Mouse (Mus musculus): ENCODE measurements around the gene Grm6. TPM values are rescaled to one million over a fixed set of nuclear protein-coding genes. Genes with fewer than 3 reads are reported as not detected.
A peak's percentile ranks its signal among the peaks of the same experiment; 100 is the strongest.

Gene Grm6
- total and polyA plus RNA-seq, 2 experiments from 2014 or later: not detected

GRCm38 (mm10) chr11:50887390-50888128 is 37.1 kb downstream of the Grm6 start, which contains the start of gene Zfp454:
Gene Zfp454, minus strand, starts transcription at chr11:50887651.
- Histone ChIP-seq H3K9me3 (replicated peaks; ENCODE audit: control insufficient read depth, low read length) (0 out of 2 replicates have a peak, but pooled peaks cover 4% of the 10 kb centered on the region), H3K36me3 (replicated peaks; ENCODE audit: control insufficient read depth, insufficient read depth, low read length) (no peaks in the 10 kb centered on the region), H3K4me2 (ENCODE audit: low read depth, low read length) (peak within 1 kb of the TSS; percentile 73), H3K4me1 (ENCODE audit: control insufficient read depth, insufficient read depth) (0 out of 2 replicates have a peak, but pooled peaks cover 4% of the 10 kb centered on the region), H3K27me3 (ENCODE audit: control insufficient read depth, insufficient read depth, low read length) (no peaks in the 10 kb centered on the region), H3K9ac (replicated peaks; ENCODE audit: low read depth, low read length) (peak within 1 kb of the TSS; percentile 39; the same call in 1 of the 2 replicates), H3K27ac (ENCODE audit: low read depth) (no peak within 1 kb of the TSS), H3K4me3 (ENCODE audit: low read depth, low read length) (peak within 1 kb of the TSS; percentile 46)
- DNase-seq (ENCODE audit: low spot score) (peak; percentile 77), ATAC-seq (ENCODE audit: insufficient read depth, low read depth) (peak; percentile 92)
- 7% methylated on average over 26 of the region's 26 CpGs for WGBS
- TF ChIP-seq CTCF (IDR thresholded peaks at IDR 0.05; ENCODE audit: low read depth): no peak

GRCm38 (mm10) chr11:50892441-50892840 is 42.0 kb downstream of the Grm6 start:
- Histone ChIP-seq H3K27me3 (ENCODE audit: control insufficient read depth, insufficient read depth, low read length) (no peaks in the 10 kb centered on the region), H3K9ac (replicated peaks; ENCODE audit: low read depth, low read length) (no peak overlapping the region), H3K4me1 (ENCODE audit: control insufficient read depth, insufficient read depth) (0 out of 2 replicates have a peak, but pooled peaks cover 4% of the 10 kb centered on the region), H3K9me3 (replicated peaks; ENCODE audit: control insufficient read depth, low read length) (peaks cover 11% of the 10 kb centered on the region), H3K4me3 (ENCODE audit: low read depth, low read length) (no peak overlapping the region), H3K4me2 (ENCODE audit: low read depth, low read length) (no peak overlapping the region), H3K36me3 (replicated peaks; ENCODE audit: control insufficient read depth, insufficient read depth, low read length) (no peaks in the 10 kb centered on the region), H3K27ac (ENCODE audit: low read depth) (no peak overlapping the region)
- TF ChIP-seq CTCF (IDR thresholded peaks at IDR 0.05; ENCODE audit: low read depth) (no peak), EP300 (IDR thresholded peaks at IDR 0.05; ENCODE audit: low read depth) (no peak)
- 39% methylated on average over 2 of the region's 2 CpGs for WGBS
- no peak for ATAC-seq (ENCODE audit: insufficient read depth, low read depth)
- no peak for DNase-seq (ENCODE audit: low spot score)

- Histone ChIP-seq H3K4me1 (ENCODE audit: control insufficient read depth, insufficient read depth) (no peaks in the 10 kb centered on the region), H3K36me3 (replicated peaks; ENCODE audit: control insufficient read depth, insufficient read depth, low read length) (peaks cover 24% of the 10 kb centered on the region), H3K9me3 (replicated peaks; ENCODE audit: control insufficient read depth, low read length) (peaks cover 54% of the 10 kb centered on the region), H3K9ac (replicated peaks; ENCODE audit: low read depth, low read length) (no peak overlapping the region), H3K4me3 (ENCODE audit: low read depth, low read length) (no peak overlapping the region), H3K27me3 (ENCODE audit: control insufficient read depth, insufficient read depth, low read length) (no peaks in the 10 kb centered on the region), H3K27ac (ENCODE audit: low read depth) (no peak overlapping the region), H3K4me2 (ENCODE audit: low read depth, low read length) (no peak overlapping the region)
- no peak for DNase-seq (ENCODE audit: low spot score)
- TF ChIP-seq EP300 (IDR thresholded peaks at IDR 0.05; ENCODE audit: low read depth) (no peak), CTCF (IDR thresholded peaks at IDR 0.05; ENCODE audit: low read depth) (no peak)
- WGBS: 56% methylated on average over 1 of the region's 1 CpGs
- ATAC-seq (ENCODE audit: insufficient read depth, low read depth): no peak
These were observed 46.9 kb downstream of the Grm6 start for GRCm38 (mm10) chr11:50897359-50897758.

GRCm38 (mm10) chr11:50908136-50908535 is 57.7 kb downstream of the Grm6 start:
- Histone ChIP-seq H3K4me3 (ENCODE audit: low read depth, low read length) (no peak overlapping the region), H3K4me2 (ENCODE audit: low read depth, low read length) (no peak overlapping the region), H3K4me1 (ENCODE audit: control insufficient read depth, insufficient read depth) (no peaks in the 10 kb centered on the region; the same call in 1 of the 2 replicates), H3K36me3 (replicated peaks; ENCODE audit: control insufficient read depth, insufficient read depth, low read length) (peaks cover 81% of the 10 kb centered on the region), H3K27ac (ENCODE audit: low read depth) (no peak overlapping the region), H3K9ac (replicated peaks; ENCODE audit: low read depth, low read length) (no peak overlapping the region), H3K9me3 (replicated peaks; ENCODE audit: control insufficient read depth, low read length) (peaks cover 14% of the 10 kb centered on the region), H3K27me3 (ENCODE audit: control insufficient read depth, insufficient read depth, low read length) (no peaks in the 10 kb centered on the region)
- WGBS: 91% methylated on average over 5 of the region's 5 CpGs
- TF ChIP-seq CTCF (IDR thresholded peaks at IDR 0.05; ENCODE audit: low read depth) (no peak), EP300 (IDR thresholded peaks at IDR 0.05; ENCODE audit: low read depth) (no peak)
- ATAC-seq (ENCODE audit: insufficient read depth, low read depth): no peak
- DNase-seq (ENCODE audit: low spot score): no peak

- Histone ChIP-seq H3K4me3 (ENCODE audit: low read depth, low read length) (no peak overlapping the region), H3K4me2 (ENCODE audit: low read depth, low read length) (no peak overlapping the region), H3K9ac (replicated peaks; ENCODE audit: low read depth, low read length) (no peak overlapping the region), H3K36me3 (replicated peaks; ENCODE audit: control insufficient read depth, insufficient read depth, low read length) (peaks cover 33% of the 10 kb centered on the region), H3K9me3 (replicated peaks; ENCODE audit: control insufficient read depth, low read length) (no peaks in the 10 kb centered on the region), H3K4me1 (ENCODE audit: control insufficient read depth, insufficient read depth) (peaks cover 5% of the 10 kb centered on the region; the same call in 1 of the 2 replicates), H3K27ac (ENCODE audit: low read depth) (no peak overlapping the region), H3K27me3 (ENCODE audit: control insufficient read depth, insufficient read depth, low read length) (no peaks in the 10 kb centered on the region)
- 89% methylated on average over 1 of the region's 1 CpGs for WGBS
- DNase-seq (ENCODE audit: low spot score) (no peak), ATAC-seq (ENCODE audit: insufficient read depth, low read depth) (no peak)
- TF ChIP-seq EP300 (IDR thresholded peaks at IDR 0.05; ENCODE audit: low read depth): no peak
- TF ChIP-seq CTCF (IDR thresholded peaks at IDR 0.05; ENCODE audit: low read depth): no peak
These were observed 62.8 kb downstream of the Grm6 start for GRCm38 (mm10) chr11:50913301-50913700.

Data from heart, postnatal 0 days (tissue).